Mouse (Mus musculus) midbrain, embryonic 10.5 days (tissue): ENCODE data around the gene Drc1. TPM values are rescaled to one million over a fixed set of nuclear protein-coding genes. Genes with fewer than 3 reads are reported as not detected.
A peak's percentile ranks its signal among the peaks of the same experiment; 100 is the strongest.

Experiments used
- DNase-seq: peaks from one replicate; pipeline ENCODE4 v3.0.0-alpha.2; 2017; ENCODE audit warnings: low spot score
- H3K27ac ChIP-seq: fragments of 300-500 bp; sonication (generic); replicated peaks from 2 replicates; pipeline ENCODE4 v1.5.1; 2016; ENCODE audit warnings: mild to moderate bottlenecking
- H3K27me3 ChIP-seq: fragments of 300-500 bp; sonication (generic); 2 replicates; pipeline ENCODE4 v1.6.1; 2016; ENCODE audit warnings: low read depth, mild to moderate bottlenecking; ENCODE audit not compliant: poor library complexity, severe bottlenecking
- H3K36me3 ChIP-seq: fragments of 300-500 bp; sonication (generic); 2 replicates; pipeline ENCODE4 v1.6.1; 2016; ENCODE audit warnings: mild to moderate bottlenecking, moderate library complexity
- H3K4me1 ChIP-seq: fragments of 300-500 bp; sonication (generic); 2 replicates; pipeline ENCODE4 v1.6.1; 2016
- H3K4me3 ChIP-seq: fragments of 300-500 bp; sonication (generic); 2 replicates; pipeline ENCODE4 v1.5.1; 2016; ENCODE audit warnings: mild to moderate bottlenecking, moderate library complexity
- H3K9me3 ChIP-seq: fragments of 300-500 bp; sonication (generic); replicated peaks from 2 replicates; pipeline ENCODE4 v1.6.1; 2016; ENCODE audit warnings: mild to moderate bottlenecking
- WGBS: fragments of 180-500 bp; shearing (Covaris S2); methylation state at CpG from one replicate; pipeline ENCODE4 v1.1.7; 2016; 5-methylcytosine and 5-hydroxymethylcytosine counted together
- polyA plus RNA-seq: library from polyadenylated mRNA; unstranded; fragments of >200 nt; fragmentation: Nextera tagmentation; extraction: Ambion mirVana; gene quantifications from 2 replicates; pipeline ENCODE4 v1.2.1, GENCODE M21; 2016

Gene Drc1
- 0.60 and 0.64 TPM in 2 replicates for polyA plus RNA-seq

GRCm38 (mm10) chr5:30281291-30281732 is at the start of gene Drc1:
TSS of gene Drc1 (plus strand) at chr5:30281388.
- whole genome bisulfite sequencing = 2% methylated on average over 26 of the region's 26 CpGs
- H3K4me1 ChIP-seq = peaks cover 11% of the 10 kb centered on the region
- H3K9me3 ChIP-seq = peaks cover 7% of the 10 kb centered on the region
- peak within 1 kb of the TSS; percentile 70; the same call in 1 of the 2 replicates for H3K27ac ChIP-seq
- H3K36me3 ChIP-seq = no peaks in the 10 kb centered on the region
- peak within 1 kb of the TSS; percentile 64 for H3K4me3 ChIP-seq
- DNase-seq = peak; percentile 68
- H3K27me3 ChIP-seq = no peaks in the 10 kb centered on the region; the same call in 1 of the 2 replicates

- Histone ChIP-seq H3K4me1 (peaks cover 28% of the 10 kb centered on the region), H3K27me3 (no peaks in the 10 kb centered on the region), H3K9me3 (peaks cover 9% of the 10 kb centered on the region; the same call in 1 of the 2 replicates), H3K36me3 (peaks cover 14% of the 10 kb centered on the region), H3K27ac (peak overlapping the region; percentile 89), H3K4me3 (peak overlapping the region; percentile 84)
- WGBS = 55% methylated on average over 16 of the region's 16 CpGs
- DNase-seq = no peak
These were observed 49.3 kb upstream of the Drc1 start for GRCm38 (mm10) chr5:30231891-30232270.

- H3K4me1 ChIP-seq = peaks cover 28% of the 10 kb centered on the region
- peak within 1 kb of the TSS; percentile 84 for H3K4me3 ChIP-seq
- peaks cover 9% of the 10 kb centered on the region; the same call in 1 of the 2 replicates for H3K9me3 ChIP-seq
- peaks cover 15% of the 10 kb centered on the region for H3K36me3 ChIP-seq
- H3K27ac ChIP-seq = peak within 1 kb of the TSS; percentile 89
- 2% methylated on average over 71 of the region's 71 CpGs for WGBS
- no peaks in the 10 kb centered on the region for H3K27me3 ChIP-seq
- DNase-seq = peak; percentile 98
These were observed 48.8 kb upstream of the Drc1 start, which contains the start of gene Selenoi for GRCm38 (mm10) chr5:30232271-30232971. TSS of gene Selenoi (plus strand) at chr5:30232581.

DNA sequence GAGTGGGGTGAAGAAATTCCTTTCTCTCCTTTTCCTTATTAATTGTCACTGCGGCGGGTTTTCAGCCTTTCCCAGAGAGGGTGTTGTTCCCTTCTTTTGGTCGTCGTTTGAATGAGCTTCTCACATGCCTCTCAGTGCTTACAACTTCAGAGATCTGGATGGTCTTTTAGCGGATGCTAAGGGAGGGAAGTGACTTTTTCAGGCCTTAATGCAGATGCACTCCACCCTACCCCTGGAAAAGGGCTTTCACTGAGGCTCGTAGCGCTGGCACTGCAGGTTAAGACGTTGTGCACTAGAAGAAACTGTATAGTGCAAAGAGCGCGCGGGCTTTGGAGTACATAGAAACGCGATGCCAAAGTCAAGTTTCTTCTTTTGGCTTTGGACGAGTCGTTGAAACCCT is 48.1 kb upstream of the Drc1 start:
- Histone ChIP-seq H3K27ac (peak overlapping the region; percentile 89), H3K36me3 (peaks cover 21% of the 10 kb centered on the region), H3K27me3 (no peaks in the 10 kb centered on the region), H3K9me3 (peaks cover 9% of the 10 kb centered on the region; the same call in 1 of the 2 replicates), H3K4me1 (peaks cover 28% of the 10 kb centered on the region), H3K4me3 (peak overlapping the region; percentile 84)
- WGBS = 5% methylated on average over 15 of the region's 15 CpGs
- DNase-seq = no peak

- DNase-seq = no peak
- Histone ChIP-seq H3K4me1 (peaks cover 28% of the 10 kb centered on the region), H3K27me3 (no peaks in the 10 kb centered on the region), H3K9me3 (peaks cover 9% of the 10 kb centered on the region; the same call in 1 of the 2 replicates), H3K27ac (no peak overlapping the region), H3K4me3 (peak overlapping the region; percentile 84), H3K36me3 (peaks cover 31% of the 10 kb centered on the region)
- WGBS = 80% methylated on average over 8 of the region's 8 CpGs
These were observed 47.2 kb upstream of the Drc1 start for GRCm38 (mm10) chr5:30233979-30234378.

DNA sequence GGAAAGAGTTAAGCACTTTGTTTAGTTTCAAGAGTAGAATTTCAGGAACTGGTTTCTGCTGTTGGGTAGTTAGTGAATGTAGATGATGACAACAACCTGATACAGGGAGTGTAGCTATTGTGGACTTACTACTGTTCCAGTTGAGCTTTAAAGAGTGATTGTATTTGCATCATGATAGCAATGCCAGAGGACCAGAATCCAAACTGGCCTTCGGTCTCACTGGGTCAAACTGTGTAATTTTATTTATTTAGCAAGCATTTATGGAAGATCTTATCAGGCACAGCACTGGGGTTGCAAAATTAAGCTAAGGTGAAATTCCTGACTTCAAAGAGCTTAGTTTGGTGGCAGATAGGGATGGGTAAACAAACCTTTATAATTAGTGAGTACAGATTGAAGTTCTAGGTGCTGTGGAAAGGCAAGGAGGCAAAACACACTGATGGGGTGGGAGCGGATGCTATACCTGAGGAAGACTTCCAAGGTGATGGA is 45.5 kb upstream of the Drc1 start:
- H3K27ac ChIP-seq = no peak overlapping the region
- peaks cover 35% of the 10 kb centered on the region for H3K36me3 ChIP-seq
- WGBS = 95% methylated on average over 2 of the region's 2 CpGs
- DNase-seq = no peak
- H3K9me3 ChIP-seq = 0 out of 2 replicates have a peak, but pooled peaks cover under 1% of the 10 kb centered on the region
- H3K4me3 ChIP-seq = no peak overlapping the region
- no peaks in the 10 kb centered on the region for H3K27me3 ChIP-seq
- peaks cover 28% of the 10 kb centered on the region for H3K4me1 ChIP-seq

DNA sequence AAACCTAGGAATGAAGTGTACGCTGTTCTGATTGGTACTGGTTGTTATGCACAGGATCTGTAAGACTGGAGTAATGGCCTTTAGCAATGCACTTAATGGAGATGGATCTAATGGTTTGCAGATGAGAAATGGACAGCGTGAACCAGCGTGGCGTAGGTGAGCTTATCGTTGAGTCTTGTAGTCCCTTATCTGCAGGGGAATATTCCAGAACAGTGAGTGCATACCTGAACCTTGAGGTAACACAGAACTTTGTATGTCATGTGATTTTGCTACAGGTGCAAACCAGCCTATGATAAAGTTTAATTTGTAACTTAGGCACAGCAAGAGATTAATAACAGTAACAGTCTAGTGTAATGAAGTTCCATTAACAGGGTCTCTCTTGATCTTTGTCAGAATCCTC is 42.7 kb upstream of the Drc1 start:
- Histone ChIP-seq H3K27ac (no peak overlapping the region), H3K27me3 (no peaks in the 10 kb centered on the region), H3K9me3 (no peaks in the 10 kb centered on the region), H3K36me3 (peaks cover 31% of the 10 kb centered on the region), H3K4me1 (peaks cover 24% of the 10 kb centered on the region), H3K4me3 (no peak overlapping the region)
- DNase-seq = no peak
- WGBS = over 99% methylated on average over 5 of the region's 5 CpGs

GRCm38 (mm10) chr5:30240552-30240951 is 40.6 kb upstream of the Drc1 start:
- Histone ChIP-seq H3K9me3 (no peaks in the 10 kb centered on the region), H3K36me3 (peaks cover 31% of the 10 kb centered on the region), H3K4me1 (peaks cover 13% of the 10 kb centered on the region), H3K4me3 (no peak overlapping the region), H3K27ac (no peak overlapping the region), H3K27me3 (no peaks in the 10 kb centered on the region)
- WGBS = 96% methylated on average over 7 of the region's 7 CpGs
- DNase-seq = no peak

DNA sequence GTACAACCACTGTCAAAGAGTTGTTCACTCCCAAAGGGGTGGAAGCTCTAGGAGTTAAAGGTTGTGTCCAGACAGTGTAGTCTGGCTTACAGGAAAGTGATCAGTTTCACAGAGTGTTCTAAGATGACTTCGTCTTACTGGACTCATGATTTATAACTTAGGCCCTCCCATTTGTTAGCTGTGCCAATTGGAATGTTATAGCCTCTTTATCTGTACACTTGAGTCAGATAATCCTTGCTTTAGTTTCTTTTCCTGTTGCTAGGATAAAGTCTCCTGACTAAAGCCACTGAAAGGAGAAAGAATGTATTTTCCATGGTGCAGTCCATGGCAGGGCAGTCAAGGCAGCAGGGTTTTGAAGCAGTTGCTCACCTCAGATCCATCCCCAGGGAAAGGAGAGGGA is 38.8 kb upstream of the Drc1 start:
- DNase-seq = no peak
- WGBS = 77% methylated on average over 1 of the region's 1 CpGs
- Histone ChIP-seq H3K36me3 (peaks cover 32% of the 10 kb centered on the region), H3K4me1 (peaks cover 13% of the 10 kb centered on the region), H3K9me3 (no peaks in the 10 kb centered on the region), H3K4me3 (no peak overlapping the region), H3K27ac (no peak overlapping the region), H3K27me3 (no peaks in the 10 kb centered on the region)

DNA sequence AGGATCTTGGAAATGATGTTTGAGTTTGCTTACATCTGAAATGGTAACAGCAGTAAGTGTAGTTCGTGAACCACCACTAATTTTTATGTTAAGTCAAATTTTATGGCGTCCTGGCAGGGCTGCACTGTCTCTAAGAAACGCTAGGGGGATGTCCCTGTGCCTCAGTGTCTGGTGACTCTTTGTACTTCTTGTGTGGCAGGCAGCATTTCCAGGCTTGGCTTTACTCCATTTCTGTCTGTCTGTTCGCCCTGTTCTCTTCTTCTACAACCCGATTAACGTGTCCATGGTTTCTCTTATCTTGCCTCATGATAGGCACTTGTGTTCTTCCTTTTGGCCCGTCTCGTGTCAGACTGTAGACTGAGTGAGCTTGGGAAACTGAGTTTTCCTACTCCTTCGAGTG is 37.4 kb upstream of the Drc1 start:
- no peaks in the 10 kb centered on the region for H3K9me3 ChIP-seq
- DNase-seq = no peak
- no peaks in the 10 kb centered on the region for H3K27me3 ChIP-seq
- H3K36me3 ChIP-seq = peaks cover 23% of the 10 kb centered on the region
- H3K4me1 ChIP-seq = peaks cover 13% of the 10 kb centered on the region
- H3K4me3 ChIP-seq = no peak overlapping the region
- 82% methylated on average over 9 of the region's 9 CpGs for WGBS
- H3K27ac ChIP-seq = no peak overlapping the region

DNA sequence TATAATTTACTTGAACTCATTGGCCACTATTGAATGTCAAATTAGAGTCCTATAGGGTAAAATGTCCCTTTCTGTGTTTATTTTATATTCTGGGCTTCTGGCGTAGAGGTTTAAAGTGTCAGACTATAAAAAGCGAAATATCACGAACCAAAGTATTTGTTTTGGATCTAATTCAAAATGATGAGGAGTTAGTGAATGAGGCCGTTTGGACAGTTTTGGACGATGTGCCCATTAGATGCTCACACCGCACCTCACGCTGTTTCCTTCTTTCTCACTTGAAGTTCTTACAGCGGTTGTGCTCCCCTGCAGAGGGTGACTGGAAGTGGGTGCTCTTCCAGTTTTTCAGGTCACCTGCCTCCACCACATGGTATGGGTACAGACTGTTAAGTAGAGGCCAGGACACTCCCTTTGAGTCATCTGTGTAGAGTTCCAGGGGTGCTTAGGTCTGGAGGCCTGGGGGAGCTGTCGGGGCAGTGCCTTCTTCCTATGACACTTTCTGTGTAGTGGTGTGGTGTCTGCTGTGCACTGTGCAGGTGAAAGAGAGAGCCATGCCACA is 35.2 kb upstream of the Drc1 start:
- peaks cover 13% of the 10 kb centered on the region for H3K4me1 ChIP-seq
- 97% methylated on average over 9 of the region's 9 CpGs for WGBS
- no peaks in the 10 kb centered on the region for H3K9me3 ChIP-seq
- H3K36me3 ChIP-seq = peaks cover 17% of the 10 kb centered on the region
- no peaks in the 10 kb centered on the region for H3K27me3 ChIP-seq
- no peak overlapping the region for H3K27ac ChIP-seq
- H3K4me3 ChIP-seq = no peak overlapping the region
- DNase-seq = no peak

GRCm38 (mm10) chr5:30247666-30248065 is 33.5 kb upstream of the Drc1 start:
- no peaks in the 10 kb centered on the region for H3K9me3 ChIP-seq
- peaks cover 25% of the 10 kb centered on the region for H3K36me3 ChIP-seq
- no peak overlapping the region for H3K4me3 ChIP-seq
- DNase-seq = no peak
- no peak overlapping the region for H3K27ac ChIP-seq
- H3K4me1 ChIP-seq = peaks cover 4% of the 10 kb centered on the region
- 90% methylated on average over 1 of the region's 1 CpGs for WGBS
- H3K27me3 ChIP-seq = no peaks in the 10 kb centered on the region
